Mouse (Mus musculus) neural tube, embryonic 13.5 days (tissue): ENCODE measurements at regions not wholly inside any gene's neighbourhood (a gene's known extent, or its start where the extent isn't known, plus 50 kb on each side); places are given as distances from the start of the nearest gene placed in this dataset.

Source experiments
- ATAC-seq: fragments of 200-750 bp; cut with Nextera tagmentation; 2 replicates; pipeline ENCODE4 v1.8.0; 2017; ENCODE audit warnings: low read depth, mild to moderate bottlenecking, moderate TSS enrichment, moderate library complexity
- H3K27ac ChIP-seq: fragments of 300-500 bp; sonication (generic); replicated peaks from 2 replicates; pipeline ENCODE4 v1.5.1; 2015; ENCODE audit warnings: moderate library complexity, mild to moderate bottlenecking, inconsistent platforms
- H3K27me3 ChIP-seq: fragments of 300-500 bp; sonication (generic); 2 replicates; pipeline ENCODE4 v1.6.1; 2015; ENCODE audit warnings: mild to moderate bottlenecking, inconsistent platforms
- H3K36me3 ChIP-seq: fragments of 300-500 bp; sonication (generic); 2 replicates; pipeline ENCODE4 v1.6.1; 2015; ENCODE audit warnings: mild to moderate bottlenecking, inconsistent platforms
- H3K4me1 ChIP-seq: fragments of 300-500 bp; sonication (generic); replicated peaks from 2 replicates; pipeline ENCODE4 v1.6.1; 2015; ENCODE audit warnings: inconsistent platforms
- H3K4me2 ChIP-seq: fragments of 300-500 bp; sonication (generic); 2 replicates; pipeline ENCODE4 v1.6.1; 2015; ENCODE audit warnings: inconsistent platforms, mild to moderate bottlenecking, moderate library complexity
- H3K4me3 ChIP-seq: fragments of 300-500 bp; sonication (generic); 2 replicates; pipeline ENCODE4 v1.5.1; 2015; ENCODE audit warnings: mild to moderate bottlenecking, inconsistent platforms
- H3K9ac ChIP-seq: fragments of 300-500 bp; sonication (generic); 2 replicates; pipeline ENCODE4 v1.6.1; 2015; ENCODE audit warnings: moderate library complexity, mild to moderate bottlenecking, inconsistent platforms
- H3K9me3 ChIP-seq: fragments of 300-500 bp; sonication (generic); 2 replicates; pipeline ENCODE4 v1.6.1; 2016; ENCODE audit warnings: inconsistent platforms
- WGBS: fragments of 180-500 bp; shearing (Covaris S2); methylation state at CpG from one replicate; pipeline ENCODE4 v1.1.7; 2015; 5-methylcytosine and 5-hydroxymethylcytosine counted together

DNA sequence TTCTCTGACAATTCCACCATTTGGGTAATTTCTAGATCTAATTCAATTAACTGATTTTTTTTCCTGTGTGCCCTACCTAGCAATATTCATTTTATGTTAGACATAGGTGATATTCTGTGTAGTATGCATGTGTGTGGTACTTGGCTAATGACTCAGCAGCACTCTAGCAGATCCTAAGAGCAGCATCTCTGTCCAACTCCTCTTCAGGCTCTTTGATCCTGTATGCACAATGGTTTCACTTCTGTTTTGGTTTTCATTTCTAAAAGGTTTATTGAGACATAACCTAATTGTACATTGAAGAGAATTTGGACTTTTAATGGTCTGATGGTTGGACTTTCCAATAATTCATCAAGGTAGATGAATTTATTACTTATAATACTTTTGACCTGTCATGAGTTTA lies 308.8 kb upstream of the Gm765 start:
- Histone ChIP-seq H3K4me2 (no peak overlapping the region), H3K36me3 (no peaks in the 10 kb centered on the region), H3K9ac (no peak overlapping the region), H3K4me3 (no peak overlapping the region), H3K9me3 (no peaks in the 10 kb centered on the region), H3K27me3 (no peaks in the 10 kb centered on the region), H3K27ac (no peak overlapping the region), H3K4me1 (no peaks in the 10 kb centered on the region)
- ATAC-seq: no peak

DNA sequence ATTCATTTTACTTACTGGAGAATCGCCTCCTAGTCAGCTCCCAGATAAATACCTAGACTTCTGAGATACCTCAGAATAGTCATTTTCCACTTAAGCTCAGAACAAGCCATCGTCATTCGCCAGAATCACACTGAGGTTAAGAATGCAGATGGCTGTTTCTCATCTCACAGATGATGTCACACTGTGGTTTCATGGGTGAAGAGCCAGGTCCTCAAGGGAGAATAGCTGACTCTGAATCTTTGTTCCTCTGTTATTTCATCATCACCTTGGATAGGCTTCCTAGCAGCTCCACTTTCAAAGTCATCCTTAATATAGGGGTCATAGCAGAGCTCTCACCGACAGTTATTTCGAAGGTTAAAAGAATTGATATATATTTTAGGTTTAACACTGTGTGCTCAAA lies 297.8 kb upstream of the Gm765 start:
- 90% methylated on average over 5 of the region's 5 CpGs for WGBS
- Histone ChIP-seq H3K4me2 (no peak overlapping the region), H3K27ac (no peak overlapping the region), H3K9me3 (no peaks in the 10 kb centered on the region), H3K36me3 (no peaks in the 10 kb centered on the region), H3K4me1 (no peaks in the 10 kb centered on the region), H3K27me3 (no peaks in the 10 kb centered on the region), H3K4me3 (no peak overlapping the region), H3K9ac (no peak overlapping the region)
- no peak for ATAC-seq

- no peak for ATAC-seq
- Histone ChIP-seq H3K9ac (no peak overlapping the region), H3K27me3 (no peaks in the 10 kb centered on the region), H3K4me1 (peaks cover 13% of the 10 kb centered on the region), H3K9me3 (no peaks in the 10 kb centered on the region), H3K36me3 (no peaks in the 10 kb centered on the region), H3K4me2 (no peak overlapping the region), H3K4me3 (no peak overlapping the region), H3K27ac (no peak overlapping the region)
- 88% methylated on average over 6 of the region's 6 CpGs for WGBS
Measured at GRCm38 (mm10) chr6:98635816-98636215, 293.3 kb upstream of the Gm765 start.

GRCm38 (mm10) chr6:98632278-98633063 lies 289.9 kb upstream of the Gm765 start:
- no peak for ATAC-seq

GRCm38 (mm10) chr6:98631269-98631668 lies 288.7 kb upstream of the Gm765 start:
- Histone ChIP-seq H3K4me3 (no peak overlapping the region), H3K36me3 (no peaks in the 10 kb centered on the region), H3K9ac (no peak overlapping the region), H3K27me3 (no peaks in the 10 kb centered on the region), H3K9me3 (no peaks in the 10 kb centered on the region), H3K4me1 (peaks cover 13% of the 10 kb centered on the region), H3K4me2 (no peak overlapping the region), H3K27ac (no peak overlapping the region)
- no peak for ATAC-seq
- WGBS: 48% methylated on average over 8 of the region's 8 CpGs

More at GRCm38 (mm10) chr6:98632278-98633063, 289.9 kb upstream of the Gm765 start:
- Histone ChIP-seq H3K9ac (no peak overlapping the region), H3K4me1 (peaks cover 13% of the 10 kb centered on the region), H3K4me3 (no peak overlapping the region), H3K27ac (no peak overlapping the region; the same call in 1 of the 2 replicates), H3K36me3 (no peaks in the 10 kb centered on the region), H3K4me2 (peak overlapping the region; percentile 36), H3K27me3 (no peaks in the 10 kb centered on the region), H3K9me3 (no peaks in the 10 kb centered on the region)
- 50% methylated on average over 18 of the region's 18 CpGs for WGBS

DNA sequence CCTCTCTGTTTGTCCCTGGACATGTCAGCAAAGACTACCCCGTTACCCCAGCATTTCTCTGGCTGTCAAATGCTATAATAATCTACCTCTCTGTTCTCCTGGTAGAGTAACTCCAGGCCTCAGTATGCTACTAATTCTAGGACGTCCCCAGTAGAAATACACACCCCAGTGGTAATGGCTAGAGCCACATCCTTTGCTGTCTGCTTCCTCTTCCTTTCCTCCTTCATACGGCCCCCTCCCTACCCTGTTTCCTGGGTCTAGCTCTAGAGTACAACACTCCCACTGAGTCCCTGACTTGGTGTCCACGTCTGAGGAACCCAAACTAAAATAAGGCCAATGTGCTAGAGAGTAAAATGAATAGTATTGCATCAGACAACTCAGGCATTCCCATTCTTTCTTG lies 287.1 kb upstream of the Gm765 start:
- H3K4me2 ChIP-seq: no peak overlapping the region
- no peak overlapping the region for H3K9ac ChIP-seq
- H3K4me3 ChIP-seq: no peak overlapping the region
- H3K9me3 ChIP-seq: no peaks in the 10 kb centered on the region
- no peaks in the 10 kb centered on the region for H3K27me3 ChIP-seq
- H3K27ac ChIP-seq: no peak overlapping the region
- H3K36me3 ChIP-seq: no peaks in the 10 kb centered on the region
- 76% methylated on average over 4 of the region's 4 CpGs for WGBS
- no peak for ATAC-seq
- H3K4me1 ChIP-seq: peaks cover 13% of the 10 kb centered on the region

- no peaks in the 10 kb centered on the region for H3K9me3 ChIP-seq
- no peaks in the 10 kb centered on the region for H3K27me3 ChIP-seq
- H3K27ac ChIP-seq: no peak overlapping the region
- H3K36me3 ChIP-seq: no peaks in the 10 kb centered on the region
- H3K4me1 ChIP-seq: peaks cover 2% of the 10 kb centered on the region; the same call in 1 of the 2 replicates
- H3K9ac ChIP-seq: no peak overlapping the region
- 87% methylated on average over 10 of the region's 10 CpGs for WGBS
- no peak overlapping the region for H3K4me2 ChIP-seq
- H3K4me3 ChIP-seq: no peak overlapping the region
- ATAC-seq: no peak
Measured at GRCm38 (mm10) chr6:98626435-98626834, 283.9 kb upstream of the Gm765 start.

- no peaks in the 10 kb centered on the region for H3K27me3 ChIP-seq
- WGBS: 91% methylated on average over 3 of the region's 3 CpGs
- ATAC-seq: no peak
- H3K36me3 ChIP-seq: no peaks in the 10 kb centered on the region
- no peak overlapping the region for H3K27ac ChIP-seq
- no peak overlapping the region for H3K9ac ChIP-seq
- H3K4me3 ChIP-seq: no peak overlapping the region
- no peaks in the 10 kb centered on the region for H3K4me1 ChIP-seq
- H3K9me3 ChIP-seq: no peaks in the 10 kb centered on the region
- H3K4me2 ChIP-seq: no peak overlapping the region
Measured at GRCm38 (mm10) chr6:98620886-98621285, 278.3 kb upstream of the Gm765 start.

GRCm38 (mm10) chr6:98613030-98613429 lies 270.5 kb upstream of the Gm765 start:
- no peak overlapping the region for H3K27ac ChIP-seq
- H3K9me3 ChIP-seq: no peaks in the 10 kb centered on the region
- H3K9ac ChIP-seq: no peak overlapping the region
- no peak overlapping the region for H3K4me3 ChIP-seq
- no peaks in the 10 kb centered on the region for H3K36me3 ChIP-seq
- no peak overlapping the region for H3K4me2 ChIP-seq
- no peak for ATAC-seq
- H3K4me1 ChIP-seq: no peaks in the 10 kb centered on the region; the same call in 1 of the 2 replicates
- no peaks in the 10 kb centered on the region for H3K27me3 ChIP-seq
- WGBS: 86% methylated on average over 10 of the region's 10 CpGs

DNA sequence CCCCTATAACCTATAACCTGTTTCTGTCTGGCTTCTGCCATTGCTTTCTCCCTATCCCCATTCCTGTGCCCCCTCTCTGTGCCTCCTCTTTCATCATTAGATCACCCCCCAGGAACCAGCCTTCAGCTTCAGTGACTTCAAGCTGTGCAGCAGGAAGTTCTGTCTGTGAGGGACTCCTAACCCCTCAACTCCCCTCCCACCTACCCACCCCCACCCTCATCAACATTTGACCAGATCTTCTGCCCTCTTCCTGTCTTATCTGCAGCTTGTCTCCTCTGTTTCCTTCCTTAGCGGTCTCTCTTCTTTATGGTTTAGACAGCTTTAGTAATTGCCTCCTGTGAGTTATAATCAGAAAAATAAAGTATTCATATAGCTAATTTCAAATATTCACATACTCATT lies 266.6 kb upstream of the Gm765 start:
- H3K36me3 ChIP-seq: no peaks in the 10 kb centered on the region
- H3K4me2 ChIP-seq: no peak overlapping the region
- no peak for ATAC-seq
- no peak overlapping the region for H3K27ac ChIP-seq
- H3K9me3 ChIP-seq: no peaks in the 10 kb centered on the region
- H3K27me3 ChIP-seq: no peaks in the 10 kb centered on the region
- H3K4me3 ChIP-seq: no peak overlapping the region
- 48% methylated on average over 1 of the region's 1 CpGs for WGBS
- no peaks in the 10 kb centered on the region; the same call in 1 of the 2 replicates for H3K4me1 ChIP-seq
- no peak overlapping the region for H3K9ac ChIP-seq

DNA sequence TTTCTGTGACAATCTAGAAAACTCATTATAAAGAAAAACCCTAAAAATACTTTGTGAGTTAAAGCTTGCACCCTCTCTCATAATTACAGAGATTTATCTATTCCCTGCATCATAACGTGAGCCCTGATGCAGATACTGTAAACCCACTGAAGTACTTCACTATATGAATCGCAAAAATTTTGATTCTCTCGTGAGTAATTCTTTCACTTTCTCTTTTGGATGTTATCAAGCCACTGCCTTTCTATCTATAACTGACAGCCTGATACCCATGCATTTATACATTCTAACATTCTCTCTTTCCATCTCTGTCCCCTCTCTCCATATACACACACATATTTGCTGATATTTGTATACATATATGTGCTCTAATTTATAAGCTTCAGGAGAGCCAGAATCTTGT lies 264.1 kb upstream of the Gm765 start:
- no peaks in the 10 kb centered on the region for H3K36me3 ChIP-seq
- H3K9me3 ChIP-seq: no peaks in the 10 kb centered on the region
- ATAC-seq: no peak
- no peak overlapping the region for H3K27ac ChIP-seq
- H3K4me1 ChIP-seq: no peaks in the 10 kb centered on the region
- no peak overlapping the region for H3K4me3 ChIP-seq
- 88% methylated on average over 3 of the region's 3 CpGs for WGBS
- H3K9ac ChIP-seq: no peak overlapping the region
- H3K27me3 ChIP-seq: no peaks in the 10 kb centered on the region
- no peak overlapping the region for H3K4me2 ChIP-seq

GRCm38 (mm10) chr6:98597612-98598011 lies 255.1 kb upstream of the Gm765 start:
- no peak overlapping the region for H3K4me3 ChIP-seq
- H3K9me3 ChIP-seq: no peaks in the 10 kb centered on the region
- no peak overlapping the region for H3K4me2 ChIP-seq
- no peaks in the 10 kb centered on the region for H3K4me1 ChIP-seq
- H3K9ac ChIP-seq: no peak overlapping the region
- H3K27ac ChIP-seq: no peak overlapping the region
- 85% methylated on average over 6 of the region's 6 CpGs for WGBS
- ATAC-seq: no peak
- no peaks in the 10 kb centered on the region for H3K36me3 ChIP-seq
- no peaks in the 10 kb centered on the region for H3K27me3 ChIP-seq

DNA sequence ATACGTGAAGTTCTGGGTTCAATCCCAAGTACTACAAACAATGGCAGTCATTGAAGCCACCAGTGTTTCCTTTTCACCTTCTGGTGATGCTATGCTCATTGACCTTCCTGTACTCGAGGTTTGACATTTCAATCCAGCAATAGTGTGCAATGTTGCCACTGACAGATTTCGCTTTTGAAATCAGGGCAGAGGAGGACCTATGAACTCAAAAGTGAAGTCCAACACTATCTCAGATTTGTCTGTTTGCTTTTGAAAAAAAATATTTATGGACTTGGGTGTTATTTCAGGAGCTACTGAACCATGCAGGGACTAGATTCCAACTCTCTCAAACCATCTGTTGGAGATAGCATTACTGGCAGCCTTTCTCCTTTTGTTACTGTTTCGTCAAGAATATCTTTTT lies 248.4 kb upstream of the Gm765 start:
- Histone ChIP-seq H3K27me3 (no peaks in the 10 kb centered on the region), H3K4me2 (no peak overlapping the region), H3K36me3 (no peaks in the 10 kb centered on the region), H3K9me3 (no peaks in the 10 kb centered on the region), H3K9ac (no peak overlapping the region), H3K4me1 (0 out of 2 replicates have a peak, but pooled peaks cover 3% of the 10 kb centered on the region), H3K4me3 (no peak overlapping the region), H3K27ac (no peak overlapping the region)
- ATAC-seq: no peak
- WGBS: 79% methylated on average over 4 of the region's 4 CpGs
